Mouse (Mus musculus): ENCODE results near the gene Csgalnact2.

Csgalnact2 gene

GRCm38 (mm10) chr6:118138731-118139709, at the start of gene Csgalnact2:
Gene Csgalnact2 (minus strand): TSS chr6:118139140.
- DNase-seq = peak; percentile 94 to 95

- no peak for DNase-seq
Observed at GRCm38 (mm10) chr6:118188599-118188998, 49.7 kb upstream of the Csgalnact2 start.

DNA sequence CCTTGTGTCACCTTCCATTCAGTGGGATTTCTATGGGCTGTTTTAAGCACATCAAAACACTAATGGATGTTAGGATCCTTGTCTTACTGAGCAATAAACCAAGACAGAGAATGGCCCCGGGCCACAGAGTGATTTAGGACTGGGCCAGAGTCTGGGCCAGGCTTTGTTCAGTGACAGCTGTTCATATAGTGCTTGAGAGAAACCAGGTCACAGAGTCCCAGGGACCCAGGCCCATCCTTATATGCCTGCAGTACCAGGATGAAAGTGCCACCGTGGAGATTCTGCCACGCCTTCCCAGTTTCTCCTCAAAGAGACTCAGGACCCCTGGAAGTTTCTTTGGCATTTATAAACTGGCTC, 48.3 kb upstream of the Csgalnact2 start:
- DNase-seq = no peak

GRCm38 (mm10) chr6:118186620-118187284, 47.8 kb upstream of the Csgalnact2 start:
- DNase-seq = no peak

DNA sequence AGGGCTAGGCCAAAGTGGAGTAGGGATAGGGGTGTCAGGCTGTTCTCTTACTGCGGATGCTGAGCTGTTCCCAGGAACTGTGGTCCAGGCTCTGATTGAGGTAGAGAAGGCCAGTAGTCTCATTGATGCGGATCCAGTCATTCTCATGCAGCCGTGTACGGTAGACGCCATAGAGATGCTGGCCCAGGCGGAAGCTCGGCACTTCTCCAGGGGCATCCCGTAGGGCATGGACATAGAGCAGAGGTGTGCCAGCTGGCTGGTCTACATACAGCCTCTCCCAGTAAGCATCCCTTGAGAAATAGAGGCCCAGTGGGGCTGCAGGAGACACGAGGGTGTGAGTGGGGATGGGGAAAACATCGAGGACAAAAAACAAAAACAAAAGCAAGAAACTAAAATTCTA, 45.2 kb upstream of the Csgalnact2 start:
- no peak for DNase-seq

DNA sequence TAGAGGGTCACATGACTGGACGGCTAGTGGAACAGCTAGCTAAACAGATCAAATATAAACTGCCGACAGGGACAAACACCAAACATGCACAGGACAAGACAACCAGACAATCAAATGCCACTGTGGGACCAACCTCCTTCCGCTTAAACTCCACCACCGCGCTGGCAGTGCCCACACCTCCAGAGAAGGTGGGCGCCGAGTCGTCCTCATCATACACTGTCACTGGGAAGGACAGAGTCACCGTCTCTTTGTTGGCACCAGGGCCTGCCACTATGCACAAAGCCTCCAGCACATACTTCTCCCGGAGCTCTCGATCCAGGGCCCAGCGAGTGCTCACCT, 41.1 kb upstream of the Csgalnact2 start:
- DNase-seq = no peak

DNA sequence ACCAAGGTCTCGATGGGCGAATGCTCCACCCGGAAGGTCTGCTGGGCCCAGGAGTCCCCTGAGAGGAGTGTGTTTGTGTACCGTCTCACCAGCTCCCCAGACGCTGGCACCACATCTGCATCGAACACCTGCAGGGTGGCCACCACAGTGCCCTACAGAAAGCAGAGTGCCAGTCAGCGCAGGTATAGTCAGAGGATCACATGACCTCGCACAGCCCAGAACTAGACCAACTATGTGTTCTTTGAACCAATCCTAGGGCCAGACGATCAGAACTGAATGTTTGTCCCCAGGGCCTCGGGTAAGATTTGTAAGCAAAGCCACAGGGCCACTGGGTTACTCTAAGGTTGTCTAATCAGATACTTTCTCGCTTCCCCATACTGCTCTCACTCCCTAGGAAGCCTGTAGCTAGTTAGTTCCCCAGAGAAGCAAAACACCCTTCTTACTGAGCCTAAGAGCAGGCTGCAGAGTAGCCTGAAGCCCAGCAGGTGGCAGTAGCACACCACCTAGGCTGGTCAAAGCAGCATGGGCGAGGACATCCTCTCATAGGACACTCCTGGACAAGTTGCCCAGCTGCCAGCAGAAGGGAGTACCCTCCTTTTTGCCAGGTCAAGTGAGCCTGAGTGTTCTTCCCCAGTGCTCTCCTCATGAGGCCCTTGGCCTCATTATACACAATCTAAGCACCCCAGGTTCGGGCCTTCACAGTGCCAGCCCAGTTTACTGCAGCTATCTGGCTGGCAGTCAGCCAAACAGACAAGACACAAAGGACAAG, 40.6 kb upstream of the Csgalnact2 start:
- DNase-seq = peak; percentile 68 to 77

GRCm38 (mm10) chr6:118173975-118174328, 35.0 kb upstream of the Csgalnact2 start:
- peak in 1 of 2 experiments; percentile 30 for DNase-seq

- DNase-seq = peak in 1 of 2 experiments; percentile 22
Observed at GRCm38 (mm10) chr6:118173251-118173974, 34.5 kb upstream of the Csgalnact2 start.

DNA sequence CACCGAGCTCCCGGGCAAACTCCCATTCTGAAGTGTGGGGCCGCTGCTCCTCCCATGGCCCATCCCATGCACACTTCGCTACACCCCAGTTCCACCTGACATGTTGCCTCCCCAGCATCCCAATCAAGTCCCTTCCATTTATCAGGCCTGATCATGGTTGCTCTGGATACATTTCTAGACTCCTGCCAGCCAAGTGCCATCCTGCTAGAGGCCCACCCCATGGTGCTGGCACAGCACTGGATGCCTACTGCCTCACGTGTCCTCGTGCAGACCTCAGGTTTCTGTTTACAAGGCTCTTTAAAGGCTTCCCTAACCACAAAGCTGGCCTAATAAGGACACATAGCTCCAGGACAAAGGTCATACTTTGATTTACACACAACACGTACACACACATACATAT, 32.4 kb upstream of the Csgalnact2 start:
- DNase-seq = peak in 1 of 2 experiments; percentile 18

- DNase-seq = no peak
Observed at GRCm38 (mm10) chr6:118168106-118168505, 29.2 kb upstream of the Csgalnact2 start.

DNA sequence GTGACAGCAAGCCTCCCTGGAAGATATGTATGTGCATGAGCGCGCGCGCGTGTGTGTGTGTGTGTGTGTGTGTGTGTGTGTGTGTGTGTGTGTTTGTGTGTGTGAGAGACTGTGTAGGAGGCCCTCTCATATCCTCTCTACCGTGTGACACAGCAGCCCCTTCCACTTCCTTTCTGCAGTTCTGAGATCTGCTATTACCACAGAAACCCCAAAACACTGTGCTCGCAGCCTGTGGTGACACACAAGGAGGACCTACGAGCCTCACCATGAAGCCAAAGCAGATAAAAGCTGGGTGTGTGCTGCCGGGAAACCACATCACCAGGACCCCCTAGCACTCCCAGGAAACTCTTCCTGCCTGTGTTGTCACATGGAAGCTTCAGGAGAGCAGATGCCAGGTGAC, 28.1 kb upstream of the Csgalnact2 start:
- no peak for DNase-seq

DNA sequence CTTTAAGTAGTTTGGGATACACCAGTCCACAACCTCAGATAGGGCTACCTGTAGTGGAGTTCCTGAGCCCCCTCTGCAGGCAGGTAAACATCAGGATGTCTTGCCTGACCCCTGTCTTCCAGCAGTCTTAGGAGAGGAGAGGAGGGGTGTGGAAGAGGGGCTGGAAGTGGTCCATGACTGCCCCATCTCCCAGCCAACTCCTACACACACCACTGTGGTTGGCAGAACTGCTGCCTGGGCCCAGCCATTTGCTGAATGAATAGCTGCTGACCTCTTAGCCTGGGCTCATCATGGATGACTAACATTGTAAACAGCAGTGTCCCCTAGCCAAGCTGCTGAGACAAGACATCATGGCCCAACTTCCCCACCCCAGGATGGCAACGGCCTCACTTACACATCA, 26.6 kb upstream of the Csgalnact2 start:
- no peak for DNase-seq

DNA sequence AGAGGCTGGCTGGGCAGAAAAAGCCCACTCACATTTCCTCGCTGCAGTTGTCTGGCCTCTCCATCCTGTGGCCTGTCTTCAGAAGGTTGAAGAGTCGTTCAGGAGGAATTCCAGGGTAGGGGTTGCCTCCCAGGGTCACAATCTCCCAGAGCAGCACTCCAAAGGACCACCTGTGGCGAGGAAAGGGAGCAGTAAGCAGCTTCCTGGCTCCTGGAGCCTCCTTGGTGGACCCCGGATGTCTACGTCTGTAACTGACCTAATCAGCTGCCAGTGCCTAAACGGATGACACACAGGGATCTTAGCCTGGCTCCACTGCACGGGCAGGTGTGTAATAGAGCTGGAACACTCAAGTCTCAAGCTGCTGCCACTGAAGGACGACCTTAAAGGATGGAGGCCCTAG, 25.8 kb upstream of the Csgalnact2 start:
- DNase-seq = no peak

GRCm38 (mm10) chr6:118163086-118163485, 24.1 kb upstream of the Csgalnact2 start:
- DNase-seq = no peak

- DNase-seq = no peak
Observed at GRCm38 (mm10) chr6:118162457-118163082, 23.6 kb upstream of the Csgalnact2 start.

DNA sequence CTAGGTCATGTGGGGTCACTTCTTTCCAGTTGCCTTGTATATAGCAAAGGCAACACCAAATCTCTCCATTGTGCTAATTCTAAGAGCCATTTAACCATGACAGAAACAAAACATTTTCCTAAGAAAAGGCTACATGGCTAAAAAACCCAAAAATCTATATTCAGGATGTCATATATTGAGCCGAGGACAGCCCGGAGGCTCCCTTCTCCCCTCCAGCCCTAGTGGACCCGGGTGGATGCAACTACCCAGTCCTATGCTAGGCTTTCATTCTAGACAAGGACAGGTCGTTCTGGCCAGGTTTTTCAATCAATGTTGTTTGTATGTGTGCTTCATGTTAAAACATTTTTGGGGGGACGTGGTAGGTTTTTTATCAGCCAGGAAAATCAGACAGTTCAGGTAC, 14.2 kb upstream of the Csgalnact2 start:
- no peak for DNase-seq

GRCm38 (mm10) chr6:118150988-118151387, 12.0 kb upstream of the Csgalnact2 start:
- DNase-seq = no peak

DNA sequence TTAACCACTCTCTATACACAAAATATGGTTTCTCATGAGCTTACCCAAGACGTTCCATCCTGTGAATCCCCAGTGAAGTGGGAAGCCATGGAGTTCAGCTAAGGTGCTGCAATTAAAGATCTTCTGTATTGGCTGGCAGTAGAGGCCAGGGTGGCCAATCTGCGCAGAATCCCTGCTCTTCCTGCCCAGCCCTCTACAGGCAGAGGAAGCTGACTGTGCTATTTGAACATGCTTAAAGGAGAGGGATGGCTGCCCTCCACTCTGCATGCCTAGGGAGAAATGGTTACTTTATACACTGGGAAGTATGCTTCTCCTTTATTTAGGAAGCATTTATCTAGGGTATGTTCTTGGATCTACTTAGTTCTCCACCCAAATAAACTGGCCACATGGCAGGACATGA, 11.6 kb upstream of the Csgalnact2 start:
- DNase-seq = no peak

DNA sequence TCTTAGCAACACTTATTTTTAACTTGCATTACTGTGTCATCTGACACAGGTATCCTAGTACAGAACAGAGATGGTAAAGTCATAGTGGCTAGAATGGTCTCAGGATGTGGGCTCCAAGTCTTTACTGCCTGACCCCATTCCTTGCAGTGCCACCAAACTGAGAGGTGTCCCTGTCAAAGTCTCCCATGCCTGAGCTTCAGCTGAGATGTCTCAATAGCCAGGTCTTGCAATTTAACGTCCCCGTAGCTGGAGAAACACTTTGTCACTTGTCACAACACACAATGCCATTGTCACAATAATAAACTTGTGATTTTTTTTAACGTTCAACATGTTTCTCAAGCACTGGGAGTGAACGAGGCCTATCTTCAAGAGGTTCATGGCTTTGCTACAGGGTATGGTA, 11.2 kb upstream of the Csgalnact2 start:
- no peak for DNase-seq

- DNase-seq = no peak
Observed at GRCm38 (mm10) chr6:118140961-118141360, 2.0 kb upstream of the Csgalnact2 start.

DNA sequence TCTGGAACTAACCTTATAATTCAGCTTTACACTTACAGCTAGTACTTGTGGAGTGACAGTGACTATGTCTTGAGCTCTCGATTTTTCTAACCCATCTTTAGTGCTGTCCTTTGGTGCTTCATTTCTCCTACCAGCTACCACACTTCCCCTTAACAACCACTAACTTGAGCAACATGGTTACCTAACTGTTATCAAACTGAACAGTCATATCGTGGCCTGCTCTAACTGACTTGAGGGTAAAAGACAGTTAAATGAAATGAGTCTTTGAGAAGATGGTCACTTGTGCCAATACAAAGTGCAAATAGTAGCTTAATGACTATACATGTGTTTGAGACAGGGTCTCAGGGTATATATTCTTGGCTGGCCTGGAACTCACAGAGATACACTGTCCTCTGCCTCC, 1.8 kb downstream of the Csgalnact2 start:
- DNase-seq = no peak

Measured in kidney, postnatal 25 days (tissue).